Mouse (Mus musculus): Measurements from ENCODE around the gene Ifit3.
"Not testable (repeated sequence)": the region's sequence is repeated elsewhere in the genome, so short reads cannot be mapped to it uniquely, and the experiment has no call there.

DNA sequence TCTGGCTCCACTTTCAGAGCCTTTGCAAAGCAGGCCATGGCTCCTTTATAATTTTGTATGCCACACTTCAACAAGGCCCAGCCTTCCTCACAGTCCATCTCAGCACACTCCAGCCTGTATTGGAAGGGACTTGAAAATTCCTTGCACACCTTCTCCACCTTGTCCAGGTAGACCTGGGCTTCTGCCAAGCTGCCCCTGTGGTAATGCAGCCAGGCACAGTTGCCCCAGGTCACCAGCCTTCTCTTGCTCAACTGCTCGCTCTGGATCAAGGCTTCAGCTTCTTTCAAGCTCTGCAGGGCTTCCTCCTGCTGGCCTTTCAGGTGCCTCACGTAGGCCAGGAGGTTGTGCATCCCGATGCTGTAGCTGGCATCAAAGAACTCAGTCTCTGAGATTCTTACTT is 11.2 kb downstream of the Ifit3 start:
- not testable (repeated sequence) for TF ChIP-seq POLR2A (IDR thresholded peaks at IDR 0.05; ENCODE audit: borderline replicate concordance, low read depth, low read length); CTCF (IDR thresholded peaks at IDR 0.05; ENCODE audit: low read depth, low read length)
